Mouse (Mus musculus) midbrain, embryonic 16.5 days (tissue): ENCODE measurements around the gene Irf6. TPM values are rescaled to one million over a fixed set of nuclear protein-coding genes. Genes with fewer than 3 reads are reported as not detected.

ENCODE experiments used
- ATAC-seq: fragments of 200-750 bp; cut with Nextera tagmentation; 2 replicates; pipeline ENCODE4 v1.8.0; 2017; ENCODE audit warnings: moderate TSS enrichment
- H3K27ac ChIP-seq: fragments of 300-500 bp; sonication (generic); 2 replicates; pipeline ENCODE4 v1.5.1; 2014; ENCODE audit warnings: mild to moderate bottlenecking, low read length, mixed read lengths
- H3K27me3 ChIP-seq: fragments of 300-500 bp; sonication (generic); 2 replicates; pipeline ENCODE4 v1.6.1; 2014; ENCODE audit warnings: low read depth, low read length, mixed read lengths; ENCODE audit not compliant: control insufficient read depth, insufficient read depth
- H3K36me3 ChIP-seq: fragments of 300-500 bp; sonication (generic); 2 replicates; pipeline ENCODE4 v1.6.1; 2014; ENCODE audit warnings: mild to moderate bottlenecking, low read length, moderate library complexity, mixed read lengths; ENCODE audit not compliant: control insufficient read depth, insufficient read depth
- H3K4me1 ChIP-seq: fragments of 300-500 bp; sonication (generic); 2 replicates; pipeline ENCODE4 v1.6.1; 2014; ENCODE audit warnings: mild to moderate bottlenecking, low read length, mixed read lengths; ENCODE audit not compliant: control insufficient read depth, insufficient read depth
- H3K4me2 ChIP-seq: fragments of 300-500 bp; sonication (generic); 2 replicates; pipeline ENCODE4 v1.6.1; 2014; ENCODE audit warnings: mild to moderate bottlenecking, low read length, mixed read lengths
- H3K4me3 ChIP-seq: fragments of 300-500 bp; sonication (generic); 2 replicates; pipeline ENCODE4 v1.5.1; 2014; ENCODE audit warnings: low read depth, mild to moderate bottlenecking, low read length, moderate library complexity, mixed read lengths
- H3K9ac ChIP-seq: fragments of 300-500 bp; sonication (generic); 2 replicates; pipeline ENCODE4 v1.6.1; 2014; ENCODE audit warnings: low read depth, low read length, mixed read lengths
- H3K9me3 ChIP-seq: fragments of 300-500 bp; sonication (generic); replicated peaks from 2 replicates; pipeline ENCODE4 v1.6.1; 2014; ENCODE audit warnings: mild to moderate bottlenecking, low read length, mixed read lengths; ENCODE audit not compliant: control insufficient read depth, poor library complexity, severe bottlenecking
- WGBS: fragments of 180-500 bp; shearing (Covaris S2); extraction: QIAGEN DNeasy Blood & Tissue Kit; methylation state at CpG from one replicate; pipeline ENCODE4 v1.1.7; 2014; 5-methylcytosine and 5-hydroxymethylcytosine counted together
- polyA plus RNA-seq: library from polyadenylated mRNA; unstranded; fragments of >200 nt; fragmentation: Nextera tagmentation; extraction: Ambion mirVana; gene quantifications from 2 replicates; pipeline ENCODE4 v1.2.1, GENCODE M21; 2015

The Irf6 gene
- polyA plus RNA-seq, 1 experiment from 2014 or later = 0.67 TPM

DNA sequence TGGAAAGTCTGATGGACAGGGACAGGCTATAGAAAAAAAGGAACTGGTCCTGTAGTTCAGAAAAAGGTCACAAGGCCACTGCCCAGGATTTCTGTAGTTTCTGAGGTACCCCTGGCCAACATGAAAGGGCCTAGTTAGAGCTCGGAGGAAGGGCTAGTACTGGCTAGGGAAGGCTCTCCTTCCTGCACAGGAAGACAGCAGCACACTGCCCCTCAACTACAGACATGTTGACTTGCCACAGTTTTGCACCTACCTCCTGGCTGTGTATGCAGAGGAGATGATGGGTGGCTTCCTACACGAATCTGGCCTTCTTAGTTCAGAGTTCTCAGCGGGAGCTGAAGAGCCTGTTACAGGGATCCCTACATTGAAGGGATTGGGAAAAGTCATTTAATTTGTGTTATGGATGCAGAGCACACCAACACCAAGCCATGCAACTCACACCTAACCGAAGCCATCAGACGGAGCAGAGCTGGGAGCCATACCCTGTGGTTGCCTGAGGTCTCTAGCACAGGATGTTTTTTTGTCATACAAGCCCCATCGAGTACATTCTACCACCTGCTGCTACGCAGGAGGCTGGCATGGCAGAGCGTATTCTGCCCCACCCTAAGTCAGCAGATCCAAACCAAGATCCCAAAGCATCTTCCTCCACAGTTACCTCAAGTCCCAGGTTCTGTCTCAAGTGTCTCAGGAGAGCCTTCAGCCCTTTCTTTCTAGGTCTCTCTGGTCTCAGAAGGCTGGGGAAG, 47.9 kb downstream of the Irf6 start:
- H3K36me3 ChIP-seq = no peaks in the 10 kb centered on the region
- no peaks in the 10 kb centered on the region for H3K4me1 ChIP-seq
- no peaks in the 10 kb centered on the region; the same call in 1 of the 2 replicates for H3K27me3 ChIP-seq
- no peak overlapping the region for H3K4me3 ChIP-seq
- H3K4me2 ChIP-seq = no peak overlapping the region
- no peaks in the 10 kb centered on the region for H3K9me3 ChIP-seq
- no peak overlapping the region for H3K9ac ChIP-seq
- ATAC-seq = no peak
- H3K27ac ChIP-seq = no peak overlapping the region
- 86% methylated on average over 8 of the region's 8 CpGs for WGBS

DNA sequence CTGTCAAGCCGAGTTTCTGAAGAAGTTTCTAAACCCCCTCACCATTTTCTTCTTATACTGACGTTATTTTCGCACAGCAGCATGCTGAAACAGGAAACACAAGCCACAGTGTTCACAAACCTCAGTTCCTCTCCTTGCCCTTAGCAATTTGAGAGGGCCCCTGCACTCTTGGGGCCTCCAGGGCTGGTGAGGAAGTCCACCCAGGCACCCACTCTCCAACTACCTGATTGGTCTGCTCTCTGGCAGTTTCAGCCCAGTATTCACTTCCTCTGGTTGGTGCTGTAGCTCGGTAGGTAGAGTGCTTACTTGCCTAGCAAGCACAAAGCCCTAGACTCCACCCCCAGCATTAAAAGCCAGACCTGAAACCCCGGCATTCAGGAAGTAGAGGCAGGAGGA, 48.5 kb downstream of the Irf6 start, which contains the start of gene Traf3ip3:
TSS of gene Traf3ip3 (minus strand) at position 321 of the 396 bp plus-strand sequence.
- Histone ChIP-seq H3K27ac (no peak within 1 kb of the TSS), H3K4me1 (no peaks in the 10 kb centered on the region), H3K4me3 (no peak within 1 kb of the TSS), H3K36me3 (no peaks in the 10 kb centered on the region), H3K9ac (no peak within 1 kb of the TSS), H3K9me3 (no peaks in the 10 kb centered on the region), H3K27me3 (no peaks in the 10 kb centered on the region; the same call in 1 of the 2 replicates), H3K4me2 (no peak within 1 kb of the TSS)
- no peak for ATAC-seq
- WGBS = 65% methylated on average over 5 of the region's 5 CpGs

DNA sequence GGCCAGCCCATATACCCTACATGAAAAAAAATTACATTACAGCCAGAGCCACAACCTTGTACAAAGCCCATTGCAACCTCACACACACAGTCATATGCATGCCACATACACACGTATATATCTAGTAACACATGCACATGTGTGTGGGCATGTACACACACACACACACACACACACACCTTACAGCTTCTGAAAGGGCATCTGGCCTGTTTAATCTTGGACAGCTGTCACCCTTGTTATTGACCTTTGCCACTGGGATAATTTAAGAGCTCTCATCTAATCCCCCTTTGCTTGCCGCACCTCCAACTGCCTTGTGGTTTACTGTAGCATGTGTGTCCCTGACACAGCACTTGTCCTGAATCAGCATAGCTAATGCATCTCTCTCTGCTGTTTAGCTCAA, 50.9 kb downstream of the Irf6 start:
- Histone ChIP-seq H3K4me3 (no peak overlapping the region), H3K9ac (no peak overlapping the region), H3K9me3 (no peaks in the 10 kb centered on the region), H3K27ac (no peak overlapping the region), H3K36me3 (no peaks in the 10 kb centered on the region), H3K4me1 (no peaks in the 10 kb centered on the region), H3K27me3 (no peaks in the 10 kb centered on the region; the same call in 1 of the 2 replicates), H3K4me2 (no peak overlapping the region)
- no peak for ATAC-seq
- WGBS = 83% methylated on average over 2 of the region's 2 CpGs

GRCm38 (mm10) chr1:193205431-193205830, 52.5 kb downstream of the Irf6 start:
- Histone ChIP-seq H3K4me1 (no peaks in the 10 kb centered on the region), H3K4me2 (no peak overlapping the region), H3K9me3 (no peaks in the 10 kb centered on the region), H3K36me3 (no peaks in the 10 kb centered on the region), H3K27ac (no peak overlapping the region), H3K27me3 (no peaks in the 10 kb centered on the region; the same call in 1 of the 2 replicates), H3K9ac (no peak overlapping the region), H3K4me3 (no peak overlapping the region)
- WGBS = 98% methylated on average over 2 of the region's 2 CpGs
- no peak for ATAC-seq

DNA sequence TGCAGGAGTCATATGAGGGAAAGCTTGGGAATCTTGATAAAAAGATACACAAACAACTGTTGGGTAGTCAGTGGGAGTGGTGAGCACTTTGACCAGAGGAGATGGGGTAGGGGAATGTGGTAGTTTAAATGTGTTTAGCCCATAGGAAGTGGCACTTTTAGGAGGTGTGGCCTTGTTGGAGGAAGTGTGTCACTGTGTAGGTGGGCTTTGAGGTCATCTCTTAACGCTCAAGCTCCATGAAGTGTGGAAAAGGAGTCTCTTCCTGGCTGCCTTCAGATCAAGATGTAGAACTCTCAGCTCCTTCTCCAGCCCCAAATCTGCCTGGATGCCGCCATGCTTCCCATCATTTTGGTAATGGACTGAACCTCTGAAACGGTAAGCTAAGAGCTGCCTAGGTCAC, 54.6 kb downstream of the Irf6 start, which contains the start of gene Lamb3:
TSS of gene Lamb3 (plus strand) at position 197 of the 400 bp plus-strand sequence.
- H3K36me3 ChIP-seq = no peaks in the 10 kb centered on the region
- no peaks in the 10 kb centered on the region for H3K9me3 ChIP-seq
- no peak for ATAC-seq
- no peak within 1 kb of the TSS for H3K4me2 ChIP-seq
- H3K27ac ChIP-seq = no peak within 1 kb of the TSS
- 94% methylated on average over 3 of the region's 3 CpGs for WGBS
- no peaks in the 10 kb centered on the region for H3K4me1 ChIP-seq
- H3K9ac ChIP-seq = no peak within 1 kb of the TSS
- H3K27me3 ChIP-seq = no peaks in the 10 kb centered on the region; the same call in 1 of the 2 replicates
- no peak within 1 kb of the TSS for H3K4me3 ChIP-seq

- Histone ChIP-seq H3K4me3 (no peak overlapping the region), H3K27ac (no peak overlapping the region), H3K9me3 (no peaks in the 10 kb centered on the region), H3K4me2 (no peak overlapping the region), H3K4me1 (no peaks in the 10 kb centered on the region), H3K27me3 (no peaks in the 10 kb centered on the region; the same call in 1 of the 2 replicates), H3K36me3 (no peaks in the 10 kb centered on the region), H3K9ac (no peak overlapping the region)
- 34% methylated on average over 2 of the region's 2 CpGs for WGBS
- no peak for ATAC-seq
Observed at GRCm38 (mm10) chr1:193208178-193208577, 55.3 kb downstream of the Irf6 start.

GRCm38 (mm10) chr1:193211371-193211770, 58.5 kb downstream of the Irf6 start:
- no peaks in the 10 kb centered on the region for H3K36me3 ChIP-seq
- H3K27ac ChIP-seq = no peak overlapping the region
- H3K4me1 ChIP-seq = no peaks in the 10 kb centered on the region
- no peaks in the 10 kb centered on the region for H3K27me3 ChIP-seq
- no peak for ATAC-seq
- H3K9ac ChIP-seq = no peak overlapping the region
- no peak overlapping the region for H3K4me3 ChIP-seq
- WGBS = 81% methylated on average over 5 of the region's 5 CpGs
- no peak overlapping the region for H3K4me2 ChIP-seq
- no peaks in the 10 kb centered on the region for H3K9me3 ChIP-seq

- 86% methylated on average over 5 of the region's 5 CpGs for WGBS
- H3K4me1 ChIP-seq = no peaks in the 10 kb centered on the region
- no peak for ATAC-seq
- H3K9ac ChIP-seq = no peak overlapping the region
- H3K4me3 ChIP-seq = no peak overlapping the region
- no peaks in the 10 kb centered on the region for H3K9me3 ChIP-seq
- no peaks in the 10 kb centered on the region for H3K27me3 ChIP-seq
- no peak overlapping the region for H3K27ac ChIP-seq
- no peaks in the 10 kb centered on the region for H3K36me3 ChIP-seq
- H3K4me2 ChIP-seq = no peak overlapping the region
Observed at GRCm38 (mm10) chr1:193214053-193214452, 61.1 kb downstream of the Irf6 start.

DNA sequence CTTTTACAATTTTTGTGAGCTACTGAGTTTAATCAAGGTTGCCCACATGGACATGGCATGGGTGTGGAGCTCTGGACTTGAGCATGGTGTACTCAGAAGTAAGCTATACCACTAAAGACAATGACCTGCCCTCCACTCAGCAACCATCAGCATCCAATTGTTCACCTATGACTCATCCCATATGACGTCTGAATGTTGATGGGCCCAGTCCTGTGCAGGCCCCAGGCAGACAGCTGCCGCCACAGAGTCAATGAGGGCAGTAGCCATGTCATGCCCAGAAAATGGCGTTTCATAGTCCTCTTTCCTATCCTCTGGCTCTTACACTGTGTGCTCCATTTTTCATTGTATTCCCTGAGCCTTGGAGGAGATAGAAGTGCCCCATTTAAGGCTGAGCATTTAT, 63.1 kb downstream of the Irf6 start:
- Histone ChIP-seq H3K4me1 (no peaks in the 10 kb centered on the region), H3K4me2 (no peak overlapping the region), H3K9ac (no peak overlapping the region), H3K4me3 (no peak overlapping the region), H3K9me3 (no peaks in the 10 kb centered on the region), H3K36me3 (no peaks in the 10 kb centered on the region), H3K27ac (no peak overlapping the region), H3K27me3 (no peaks in the 10 kb centered on the region)
- WGBS = 76% methylated on average over 3 of the region's 3 CpGs
- ATAC-seq = no peak
